Mouse (Mus musculus): ENCODE measurements around the gene Map7d2.

DNA sequence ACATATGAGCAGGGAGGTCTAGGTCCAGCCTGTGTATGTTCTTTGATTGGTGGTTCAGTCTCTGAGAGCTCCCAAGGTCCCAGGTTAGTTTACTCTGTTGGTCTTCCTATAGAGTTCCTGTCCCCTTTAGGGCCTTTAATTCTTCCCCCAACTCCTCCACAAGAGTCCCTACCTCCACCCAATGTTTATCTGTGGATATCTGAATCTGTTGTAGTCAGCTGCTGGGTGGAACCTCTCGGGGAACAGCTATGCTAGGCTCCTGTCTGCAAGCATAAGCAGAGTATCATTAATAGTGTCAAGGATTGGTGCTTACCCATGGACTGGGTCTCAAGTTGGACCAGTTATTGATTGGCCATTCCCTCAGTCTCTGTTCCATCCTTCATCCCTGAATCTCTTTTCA, 60.4 kb downstream of the Map7d2 start:
- TF ChIP-seq CTCF (IDR thresholded peaks at IDR 0.05; ENCODE audit: borderline replicate concordance, extremely low read depth, insufficient read depth, insufficient read length) (no peak), POLR2A (IDR thresholded peaks at IDR 0.05; ENCODE audit: borderline replicate concordance, extremely low read depth, insufficient read depth, insufficient read length, poor library complexity, severe bottlenecking) (no peak)

Measured in brain, embryonic 14.5 days (tissue).